Mouse (Mus musculus): ENCODE results near the gene Dct.

- TF ChIP-seq CTCF (IDR thresholded peaks at IDR 0.05; ENCODE audit: borderline replicate concordance, insufficient read depth, low read depth, low read length): no peak
- no peak for TF ChIP-seq POLR2A (IDR thresholded peaks at IDR 0.05; ENCODE audit: borderline replicate concordance, insufficient read depth, low read length)
Measured at GRCm38 (mm10) chr14:118083851-118084250, 31.8 kb upstream of the Dct start.
